Mouse (Mus musculus): ENCODE data around the gene Cc2d1a. TPM values are rescaled to one million over a fixed set of nuclear protein-coding genes. Genes with fewer than 3 reads are reported as not detected.

The Cc2d1a gene
- polyA plus RNA-seq, 1 experiment = 25.2 TPM

GRCm38 (mm10) chr8:84087821-84088220, 59.9 kb downstream of the Cc2d1a start:
- Histone ChIP-seq H3K4me3 (ENCODE audit: insufficient read depth, poor library complexity, severe bottlenecking) (no peak overlapping the region), H3K27me3 (ENCODE audit: control insufficient read depth, insufficient read depth, insufficient read length) (no peaks in the 10 kb centered on the region), H3K79me3 (ENCODE audit: low read depth) (no peaks in the 10 kb centered on the region), H3K36me3 (ENCODE audit: control insufficient read depth, insufficient read depth) (peaks cover 40% of the 10 kb centered on the region), H3K79me2 (ENCODE audit: control insufficient read depth, insufficient read depth) (no peaks in the 10 kb centered on the region), H3ac (ENCODE audit: control insufficient read depth, insufficient read length, low read depth) (no peak overlapping the region)
- TF ChIP-seq FOSL1 (IDR thresholded peaks at IDR 0.05; ENCODE audit: insufficient read depth, low read length, poor library complexity, severe bottlenecking) (no peak), MYOG (IDR thresholded peaks at IDR 0.05; ENCODE audit: control insufficient read depth, extremely low read depth, insufficient read length) (no peak), MYOD1 (IDR thresholded peaks at IDR 0.05; ENCODE audit: control insufficient read depth, insufficient read length, low read depth) (no peak), USF1 (IDR thresholded peaks at IDR 0.05; ENCODE audit: low read depth) (no peak), CTCF (IDR thresholded peaks at IDR 0.05; ENCODE audit: control insufficient read depth, insufficient read depth, insufficient read length) (no peak), CEBPB (IDR thresholded peaks at IDR 0.05; ENCODE audit: low read depth) (no peak), MAX (IDR thresholded peaks at IDR 0.05) (no peak)

GRCm38 (mm10) chr8:84087156-84087555, 60.6 kb downstream of the Cc2d1a start:
- Histone ChIP-seq H3K27me3 (ENCODE audit: control insufficient read depth, insufficient read depth, insufficient read length) (no peaks in the 10 kb centered on the region), H3K4me3 (ENCODE audit: insufficient read depth, poor library complexity, severe bottlenecking) (no peak overlapping the region), H3K79me2 (ENCODE audit: control insufficient read depth, insufficient read depth) (no peaks in the 10 kb centered on the region), H3K36me3 (ENCODE audit: control insufficient read depth, insufficient read depth) (peaks cover 36% of the 10 kb centered on the region), H3ac (ENCODE audit: control insufficient read depth, insufficient read length, low read depth) (no peak overlapping the region), H3K79me3 (ENCODE audit: low read depth) (no peaks in the 10 kb centered on the region)
- TF ChIP-seq CTCF (IDR thresholded peaks at IDR 0.05; ENCODE audit: control insufficient read depth, insufficient read depth, insufficient read length) (no peak), MAX (IDR thresholded peaks at IDR 0.05) (no peak)

DNA sequence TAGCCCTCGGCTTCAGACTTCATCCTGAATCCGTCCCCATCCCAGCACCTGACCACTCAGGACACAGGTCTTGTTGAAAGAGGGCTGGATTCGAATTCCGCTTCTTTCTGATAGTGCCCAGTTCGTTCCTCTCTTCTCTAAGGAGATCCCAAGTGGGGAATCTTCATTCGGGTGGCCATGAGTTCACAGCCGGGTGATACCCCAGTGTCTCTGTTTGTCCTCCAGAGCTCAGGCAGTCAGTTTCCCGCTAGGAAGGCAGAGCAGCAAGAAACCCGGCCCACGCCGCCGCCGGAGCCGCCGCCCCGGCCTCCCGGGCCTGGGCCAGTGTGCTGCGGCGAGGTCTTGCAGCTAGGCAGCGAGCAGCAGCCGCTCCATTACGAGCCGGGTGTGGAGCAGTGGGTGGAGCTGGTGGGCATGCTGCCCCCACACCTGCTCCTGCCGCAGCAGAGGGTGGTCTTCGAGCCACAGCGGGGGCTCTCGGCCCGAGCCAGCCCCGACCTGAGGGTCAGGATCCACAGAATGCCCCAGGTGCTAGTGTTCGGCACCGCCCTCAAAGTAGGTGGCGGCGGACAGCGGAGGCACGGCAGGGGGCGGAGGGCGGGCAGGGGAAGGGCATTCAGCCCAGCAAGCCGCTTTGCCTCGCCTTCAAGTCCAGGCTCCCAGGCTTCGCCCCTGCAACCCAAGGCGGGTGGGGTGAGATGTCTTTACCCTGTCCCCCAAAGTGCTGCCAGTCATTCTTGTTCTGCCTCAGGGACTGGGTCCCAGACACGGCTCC, 63.2 kb downstream of the Cc2d1a start:
- peaks cover 29% of the 10 kb centered on the region for H3K36me3 ChIP-seq (ENCODE audit: control insufficient read depth, insufficient read depth)

GRCm38 (mm10) chr8:84083829-84084241, 63.9 kb downstream of the Cc2d1a start:
- Histone ChIP-seq H3K79me3 (ENCODE audit: low read depth) (no peaks in the 10 kb centered on the region), H3ac (ENCODE audit: control insufficient read depth, insufficient read length, low read depth) (no peak overlapping the region), H3K79me2 (ENCODE audit: control insufficient read depth, insufficient read depth) (no peaks in the 10 kb centered on the region), H3K4me3 (ENCODE audit: insufficient read depth, poor library complexity, severe bottlenecking) (no peak overlapping the region), H3K36me3 (ENCODE audit: control insufficient read depth, insufficient read depth) (peaks cover 28% of the 10 kb centered on the region), H3K27me3 (ENCODE audit: control insufficient read depth, insufficient read depth, insufficient read length) (no peaks in the 10 kb centered on the region)
- no peak for TF ChIP-seq MYOG (IDR thresholded peaks at IDR 0.05; ENCODE audit: control insufficient read depth, extremely low read depth, insufficient read length)
- TF ChIP-seq USF1 (IDR thresholded peaks at IDR 0.05; ENCODE audit: low read depth) = no peak
- no peak for TF ChIP-seq FOSL1 (IDR thresholded peaks at IDR 0.05; ENCODE audit: insufficient read depth, low read length, poor library complexity, severe bottlenecking)
- TF ChIP-seq MAX (IDR thresholded peaks at IDR 0.05) = no peak
- TF ChIP-seq CEBPB (IDR thresholded peaks at IDR 0.05; ENCODE audit: low read depth) = no peak
- no peak for TF ChIP-seq CTCF (IDR thresholded peaks at IDR 0.05; ENCODE audit: control insufficient read depth, insufficient read depth, insufficient read length)
- no peak for TF ChIP-seq MYOD1 (IDR thresholded peaks at IDR 0.05; ENCODE audit: control insufficient read depth, insufficient read length, low read depth)

More for the DNA sequence above, 63.2 kb downstream of the Cc2d1a start:
- no peak for TF ChIP-seq CTCF (IDR thresholded peaks at IDR 0.05; ENCODE audit: control insufficient read depth, insufficient read depth, insufficient read length)
- no peak for TF ChIP-seq MYOG (IDR thresholded peaks at IDR 0.05; ENCODE audit: control insufficient read depth, extremely low read depth, insufficient read length)
- no peak for TF ChIP-seq USF1 (IDR thresholded peaks at IDR 0.05; ENCODE audit: low read depth)
- TF ChIP-seq FOSL1 (IDR thresholded peaks at IDR 0.05; ENCODE audit: insufficient read depth, low read length, poor library complexity, severe bottlenecking) = no peak
- no peak for TF ChIP-seq MYOD1 (IDR thresholded peaks at IDR 0.05; ENCODE audit: control insufficient read depth, insufficient read length, low read depth)
- no peak for TF ChIP-seq MAX (IDR thresholded peaks at IDR 0.05)
- no peak for TF ChIP-seq CEBPB (IDR thresholded peaks at IDR 0.05; ENCODE audit: low read depth)
- H3ac ChIP-seq (ENCODE audit: control insufficient read depth, insufficient read length, low read depth) = no peak overlapping the region
- H3K79me3 ChIP-seq (ENCODE audit: low read depth) = no peaks in the 10 kb centered on the region
- no peaks in the 10 kb centered on the region for H3K27me3 ChIP-seq (ENCODE audit: control insufficient read depth, insufficient read depth, insufficient read length)
- H3K79me2 ChIP-seq (ENCODE audit: control insufficient read depth, insufficient read depth) = no peaks in the 10 kb centered on the region
- no peak overlapping the region for H3K4me3 ChIP-seq (ENCODE audit: insufficient read depth, poor library complexity, severe bottlenecking)

Small RNA genes lying within 50 kb of the gene (microRNA-seq; reads per million reads assigned to microRNA genes)
- gene Gm25110 (ENCODE audit: borderline microRNAs expressed) (not detected), gene Mir181c (ENCODE audit: borderline microRNAs expressed) (1,387 reads per million, percentile 88 among the genes with 10 or more reads in this experiment), gene Mir181d (ENCODE audit: borderline microRNAs expressed) (1,306 reads per million, percentile 87 among the genes with 10 or more reads in this experiment), gene Mir709 (ENCODE audit: borderline microRNAs expressed) (not detected)

Other genes starting within 250 kb of the Cc2d1a start
- 16.6 TPM for gene Adgrl1, start 247.8 kb downstream of the Cc2d1a start, polyA plus RNA-seq (2012; fragmentation: generic; extraction: Trizol)
- 0.08 TPM for gene Gm10644, start 192.7 kb downstream of the Cc2d1a start, polyA plus RNA-seq (2012; fragmentation: generic; extraction: Trizol)
- gene Asf1b, start 192.4 kb downstream of the Cc2d1a start, polyA plus RNA-seq (2012; fragmentation: generic; extraction: Trizol) = 140 TPM
- 75.1 TPM for gene Prkaca, start 174.9 kb downstream of the Cc2d1a start, polyA plus RNA-seq (2012; fragmentation: generic; extraction: Trizol)
- 69.7 TPM for gene Samd1, start 150.3 kb downstream of the Cc2d1a start, polyA plus RNA-seq (2012; fragmentation: generic; extraction: Trizol)
- 0.12 TPM for gene 1700067K01Rik, start 146.4 kb downstream of the Cc2d1a start, polyA plus RNA-seq (2012; fragmentation: generic; extraction: Trizol)
- 1.5 TPM for gene 2210011C24Rik, start 135.8 kb downstream of the Cc2d1a start, polyA plus RNA-seq (2012; fragmentation: generic; extraction: Trizol)
- gene Palm3, start 126.5 kb downstream of the Cc2d1a start, polyA plus RNA-seq (2012; fragmentation: generic; extraction: Trizol) = 3.5 TPM
- gene Il27ra, start 105.3 kb downstream of the Cc2d1a start, polyA plus RNA-seq (2012; fragmentation: generic; extraction: Trizol) = 0.49 TPM
- gene Rln3, start 102.9 kb downstream of the Cc2d1a start, polyA plus RNA-seq (2012; fragmentation: generic; extraction: Trizol) = not detected
- gene Gm10643, start 82.8 kb downstream of the Cc2d1a start, polyA plus RNA-seq (2012; fragmentation: generic; extraction: Trizol) = 0.49 TPM
- gene Rfx1, start 81.1 kb downstream of the Cc2d1a start, polyA plus RNA-seq (2012; fragmentation: generic; extraction: Trizol) = 9.8 TPM
- gene Dcaf15, start 43.2 kb downstream of the Cc2d1a start, polyA plus RNA-seq (2012; fragmentation: generic; extraction: Trizol) = 45.2 TPM
- gene Podnl1, start 21.9 kb downstream of the Cc2d1a start, polyA plus RNA-seq (2012; fragmentation: generic; extraction: Trizol) = 10.3 TPM
- 0.61 TPM for gene 4930432K21Rik, start 89 bp upstream of the Cc2d1a start, polyA plus RNA-seq (2012; fragmentation: generic; extraction: Trizol)
- 1.1 TPM for gene Nanos3, start 37.3 kb upstream of the Cc2d1a start, polyA plus RNA-seq (2012; fragmentation: generic; extraction: Trizol)
- gene Zswim4, start 89.1 kb upstream of the Cc2d1a start, polyA plus RNA-seq (2012; fragmentation: generic; extraction: Trizol) = 10.1 TPM
- 281 TPM for gene D8Ertd738e, start 101.8 kb upstream of the Cc2d1a start, polyA plus RNA-seq (2012; fragmentation: generic; extraction: Trizol)
- 23.2 TPM for gene Mri1, start 109.4 kb upstream of the Cc2d1a start, polyA plus RNA-seq (2012; fragmentation: generic; extraction: Trizol)
- gene Ccdc130, start 122.4 kb upstream of the Cc2d1a start, polyA plus RNA-seq (2012; fragmentation: generic; extraction: Trizol) = 16.1 TPM
- gene Cacna1a, start 240.5 kb upstream of the Cc2d1a start, polyA plus RNA-seq (2012; fragmentation: generic; extraction: Trizol) = 3.1 TPM